Mouse (Mus musculus) inflammation-experienced regulatory T-cells (primary cell): ENCODE results near the gene Irx2. TPM values are rescaled to one million over a fixed set of nuclear protein-coding genes. Genes with fewer than 3 reads are reported as not detected.

ENCODE experiments used
- polyA plus RNA-seq, 2 experiments: library from polyadenylated mRNA; unstranded; fragments of 100-300 nt; shearing (Covaris generic); gene quantifications; one replicate each; pipeline ENCODE4 v1.2.1; 2017

Gene Irx2
- polyA plus RNA-seq, result 1 to 10 TPM; 1.3 to 1.4 TPM

DNA sequence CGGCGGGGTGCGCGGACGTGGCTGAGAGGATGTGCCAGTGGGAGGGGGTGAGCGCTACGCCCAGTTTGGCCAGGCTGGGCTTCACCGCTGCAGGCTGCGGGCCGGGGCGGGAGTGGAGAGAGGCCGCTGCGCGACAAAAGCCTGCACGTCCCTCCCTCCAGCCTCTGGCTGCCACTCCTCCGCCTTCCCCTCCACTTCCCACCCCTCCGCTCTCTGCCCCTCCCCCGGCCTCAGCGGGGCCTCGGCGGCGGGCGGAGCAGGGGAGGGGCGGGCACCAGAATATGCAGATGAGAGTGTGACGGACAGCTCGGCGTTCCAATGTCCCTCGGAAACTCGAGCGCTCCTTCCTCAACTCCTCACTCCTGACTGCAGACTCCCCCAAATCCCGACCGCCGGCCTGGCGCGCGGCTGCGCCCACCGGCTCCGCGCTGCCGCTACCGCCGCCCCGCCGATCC lies at the start of gene Irx2:
TSS of gene Irx2 (plus strand) at position 359 of the 455 bp plus-strand sequence.

